Mouse (Mus musculus) urinary bladder, postnatal 4 days (tissue): ENCODE measurements around the gene Trp53rka.
"Not testable (repeated sequence)": the region's sequence is repeated elsewhere in the genome, so short reads cannot be mapped to it uniquely, and the experiment has no call there.

ENCODE experiments used
- DNase-seq, 2 experiments: peaks; one replicate each; pipeline ENCODE4 v3.0.0; 2021 to 2022; ENCODE audit warnings: low spot score in 2 of 2

Trp53rka gene

DNA sequence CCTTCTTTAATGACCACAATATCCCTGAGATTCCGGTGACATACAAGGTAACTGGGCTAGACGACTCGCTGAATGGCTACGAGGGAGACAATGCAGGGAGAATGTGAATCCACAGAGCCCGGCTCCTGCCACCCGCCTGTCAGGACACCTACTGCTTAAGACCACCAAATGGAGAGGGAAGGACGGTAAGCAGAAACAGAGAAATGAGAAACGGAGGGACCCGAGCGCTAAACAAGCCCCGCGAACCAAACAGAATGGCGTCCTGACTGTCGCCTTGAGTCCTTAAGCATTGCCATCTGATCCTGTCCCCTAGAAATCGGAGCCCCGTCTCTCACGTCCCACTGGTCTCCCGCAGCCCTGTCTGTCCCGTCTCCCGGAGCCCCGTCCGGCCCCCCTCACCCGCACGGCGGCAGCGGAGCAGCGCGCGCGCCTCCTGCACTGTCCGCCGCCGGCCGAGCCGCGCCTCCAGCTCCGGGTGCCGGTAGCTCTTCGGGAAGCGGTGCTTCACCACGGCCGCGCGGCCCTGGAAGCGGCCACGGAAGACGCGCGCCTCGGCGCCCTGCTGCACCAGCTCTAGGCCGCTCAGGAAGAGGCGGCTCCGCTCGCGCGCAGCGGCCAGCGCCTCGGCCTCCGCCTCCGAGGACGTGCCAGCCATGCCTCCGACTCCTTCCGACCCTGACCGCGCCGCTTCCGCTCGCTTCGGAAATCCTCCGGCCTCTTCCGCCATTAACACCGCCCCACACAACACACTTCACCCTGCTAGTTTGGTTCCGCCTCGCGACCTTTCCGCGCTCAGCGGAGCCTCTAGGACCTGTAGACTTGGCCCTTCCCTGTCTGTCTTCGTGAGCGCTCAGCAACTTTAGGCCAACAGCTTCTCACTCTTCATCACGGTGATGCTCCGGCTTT lies at the start of gene Trp53rka:
Gene Trp53rka, minus strand, starts transcription at position 677 of the 906 bp plus-strand sequence.
- DNase-seq = peak; percentile 74 to 83

DNA sequence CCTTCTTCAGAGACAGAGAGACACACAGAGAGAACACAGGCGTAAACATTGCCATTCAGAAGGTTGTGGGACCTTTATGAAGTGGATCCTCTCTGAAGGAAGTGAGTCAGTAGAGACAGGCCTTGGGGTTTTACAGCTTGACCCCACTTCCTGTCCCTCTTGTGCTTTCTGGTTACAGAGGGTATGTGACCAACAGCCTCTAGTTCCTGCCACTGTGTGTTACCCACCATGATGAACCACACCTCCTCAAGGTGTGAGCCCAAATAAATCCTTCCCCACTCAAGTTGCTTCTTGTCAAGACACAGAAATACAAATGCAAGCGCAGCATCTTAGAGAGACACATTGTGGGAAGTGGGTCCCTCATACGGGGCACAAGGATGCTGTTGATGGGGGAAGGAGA lies 47.9 kb upstream of the Trp53rka start:
- DNase-seq = no peak

GRCm38 (mm10) chr2:165533789-165534188 lies 40.7 kb upstream of the Trp53rka start:
- no peak for DNase-seq

- DNase-seq = peak; percentile 34 to 79
Measured at GRCm38 (mm10) chr2:165529106-165529505, 36.0 kb upstream of the Trp53rka start.

GRCm38 (mm10) chr2:165525609-165526008 lies 32.5 kb upstream of the Trp53rka start:
- DNase-seq = no peak

GRCm38 (mm10) chr2:165515178-165515728 lies 22.1 kb upstream of the Trp53rka start:
- no peak for DNase-seq

DNA sequence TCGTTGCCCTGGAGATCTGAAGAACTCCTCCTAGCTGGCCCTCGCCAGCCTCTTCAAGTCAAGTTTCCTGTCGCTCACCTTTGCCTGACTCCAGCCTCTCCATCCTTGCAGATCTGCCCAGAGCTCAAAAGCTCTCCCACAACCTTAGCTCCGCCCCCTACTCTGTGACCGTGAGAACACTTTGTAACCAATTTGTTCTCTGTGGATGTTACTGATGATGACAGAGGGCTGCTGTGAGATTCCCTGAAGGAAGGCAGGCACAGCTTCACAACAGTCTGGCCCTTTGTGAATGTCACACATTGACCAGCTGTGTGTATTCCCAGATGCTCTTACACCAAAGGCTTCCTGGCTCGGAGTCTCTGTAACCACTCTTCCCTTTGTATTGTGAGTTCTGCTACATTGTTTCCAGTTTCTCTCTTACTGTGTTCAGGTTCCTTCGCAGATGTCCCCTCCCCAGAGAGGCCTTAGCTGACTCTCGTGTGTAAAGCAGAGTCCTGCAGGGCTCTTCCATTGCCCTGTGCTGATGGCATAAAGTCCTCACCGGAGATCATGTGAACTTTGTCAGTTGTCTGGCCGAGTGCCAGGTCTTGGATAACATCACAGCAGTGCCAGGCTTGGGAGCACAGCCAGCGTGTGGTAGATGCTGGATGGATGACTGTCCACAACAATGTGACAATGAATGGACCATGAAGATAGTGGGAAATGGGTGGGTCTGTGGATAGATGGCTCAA lies 19.9 kb upstream of the Trp53rka start:
- DNase-seq = no peak

DNA sequence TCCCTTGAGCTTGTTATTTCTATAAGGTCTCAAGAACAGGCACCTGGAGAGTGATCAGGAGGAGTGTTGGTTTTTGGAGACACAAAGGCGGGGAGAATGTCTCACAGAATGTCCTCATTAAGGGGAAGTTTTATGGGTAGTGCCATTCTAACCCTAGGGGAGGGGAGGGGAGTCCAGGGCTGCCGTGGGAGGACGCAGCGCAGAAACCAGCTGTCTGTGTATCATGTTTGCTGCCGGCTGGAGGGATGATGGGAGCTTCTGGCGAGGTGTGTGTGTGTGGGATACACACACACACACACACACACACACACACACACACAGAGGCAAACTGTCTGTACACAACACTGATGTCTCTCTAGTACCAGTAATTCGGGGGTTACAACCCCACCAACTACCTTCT lies 19.3 kb upstream of the Trp53rka start:
- DNase-seq = no peak

DNA sequence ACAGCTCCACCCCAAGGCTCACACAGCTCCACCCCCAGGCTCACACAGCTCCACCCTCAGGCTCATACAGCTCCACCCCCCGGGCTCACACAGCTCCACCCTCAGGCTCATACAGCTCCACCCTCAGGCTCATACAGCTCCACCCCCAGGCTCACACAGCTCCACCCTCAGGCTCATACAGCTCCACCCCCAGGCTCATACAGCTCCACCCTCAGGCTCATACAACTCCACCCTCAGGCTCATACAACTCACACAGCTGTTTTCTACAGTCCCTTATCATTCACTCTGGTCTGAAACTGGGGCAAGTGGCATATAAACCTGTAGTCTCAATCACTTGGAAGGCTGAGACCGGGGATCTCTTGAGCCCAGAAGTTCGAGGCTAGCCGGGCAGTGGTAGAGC lies 18.4 kb upstream of the Trp53rka start:
- DNase-seq = not testable (repeated sequence)

- not testable (repeated sequence) for DNase-seq
Measured at GRCm38 (mm10) chr2:165510914-165511458, 17.9 kb upstream of the Trp53rka start.

DNA sequence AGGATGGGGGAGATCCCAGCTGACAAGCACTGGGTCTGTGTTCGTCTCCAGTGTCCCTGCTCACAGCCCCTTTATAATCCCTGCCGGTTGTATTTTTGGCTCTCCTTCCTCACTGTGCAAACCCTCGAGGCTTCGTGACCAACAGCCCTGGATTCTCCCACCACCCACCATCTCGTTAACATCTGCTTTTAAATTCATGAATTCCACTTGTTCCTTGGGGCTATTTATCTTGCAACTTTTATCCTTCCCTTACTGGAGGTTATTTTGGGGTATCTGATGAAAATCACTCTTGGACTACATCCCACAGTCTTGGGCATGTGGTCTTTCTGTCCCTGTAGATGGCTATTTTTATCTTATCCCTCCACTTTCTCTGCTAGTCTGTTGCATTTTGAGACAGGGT lies 17.3 kb upstream of the Trp53rka start:
- no peak for DNase-seq

DNA sequence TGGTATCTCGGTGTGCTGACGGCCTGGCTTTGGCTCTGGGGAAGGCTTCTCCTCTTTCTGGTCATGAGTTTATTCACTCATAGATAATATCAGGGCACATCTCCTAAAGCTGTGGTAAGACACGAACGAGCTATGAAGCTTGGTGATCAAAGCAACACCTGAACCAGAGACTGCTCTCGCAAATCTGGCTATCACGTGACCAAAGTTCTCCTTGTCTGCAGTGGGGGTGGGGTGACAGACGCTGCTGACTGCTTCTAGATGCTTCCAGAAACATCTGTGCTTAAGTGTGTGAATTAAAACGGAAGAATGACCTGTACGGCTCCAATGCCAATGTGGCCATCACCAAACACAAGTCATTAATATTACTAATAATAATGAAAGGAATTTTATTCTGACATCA lies 16.6 kb upstream of the Trp53rka start:
- DNase-seq = no peak

DNA sequence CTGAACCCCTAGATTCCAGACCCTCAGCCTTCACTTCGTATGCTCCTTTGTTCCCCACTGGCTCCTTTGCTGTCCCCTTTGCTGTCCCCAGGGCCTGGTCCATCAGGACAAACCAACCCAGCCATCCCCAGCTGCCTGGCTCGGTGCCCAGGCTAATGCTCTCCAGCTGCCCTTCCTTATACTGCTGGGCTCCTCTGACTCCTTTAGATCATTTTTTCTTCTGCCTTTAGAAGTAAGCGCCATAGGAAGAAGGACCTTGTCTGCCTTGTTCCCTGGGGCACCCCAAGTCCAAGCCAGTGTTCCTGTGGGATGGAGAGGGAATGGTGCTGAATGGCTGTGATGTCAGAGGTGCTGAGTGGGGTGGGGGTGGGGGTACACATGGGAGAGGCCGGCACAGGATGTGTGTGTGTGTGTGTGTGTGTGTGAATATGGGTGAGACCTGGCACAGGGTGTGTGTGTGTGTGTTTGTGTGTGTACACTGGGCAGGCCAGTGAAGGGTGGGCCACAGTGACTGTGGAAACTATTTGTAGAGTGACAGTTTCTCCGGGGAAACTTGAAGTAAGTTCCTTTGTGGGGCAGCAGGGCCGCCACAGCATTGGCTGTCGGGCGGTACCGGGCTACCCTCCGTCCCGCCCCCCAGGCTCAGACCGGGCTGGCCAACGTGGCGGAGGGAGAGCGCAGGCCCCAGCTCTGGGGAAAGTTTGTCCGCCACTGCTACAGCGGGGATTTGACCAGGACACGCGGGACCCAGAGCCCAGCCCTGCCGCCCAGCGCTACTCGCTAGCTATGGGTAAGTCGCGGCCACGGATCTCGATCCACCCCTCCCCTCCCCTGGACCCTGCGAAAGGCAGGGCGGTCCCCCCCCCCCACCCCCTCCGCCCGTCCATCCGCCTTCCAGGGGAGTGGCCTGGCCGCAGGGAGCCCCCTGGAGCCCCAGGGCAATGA lies 10.4 kb upstream of the Trp53rka start, which contains the start of gene Slc2a10:
Gene Slc2a10, plus strand, starts transcription at position 529 of the 945 bp plus-strand sequence.
- DNase-seq = peak; percentile 65 to 73

DNA sequence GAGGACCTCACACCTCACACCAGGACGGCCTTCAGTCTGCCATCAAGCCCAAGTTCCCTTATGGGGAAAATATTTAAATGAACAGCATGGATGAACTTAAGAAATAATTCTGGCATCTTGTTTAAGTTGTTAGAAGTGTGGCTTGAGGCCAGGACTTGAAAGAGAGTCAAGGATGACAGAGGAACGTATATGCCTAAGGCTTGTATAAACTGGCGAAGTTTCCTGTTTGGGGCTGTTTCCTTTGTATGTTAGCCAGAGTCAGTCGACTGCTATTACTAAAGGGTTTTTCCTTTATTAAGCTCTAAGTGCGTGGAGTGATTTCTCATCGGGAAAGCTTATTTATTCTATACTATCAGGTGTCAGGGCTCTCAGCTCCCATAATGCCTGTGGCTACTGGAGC lies 5.7 kb upstream of the Trp53rka start:
- DNase-seq = no peak

GRCm38 (mm10) chr2:165497706-165498275 lies 4.7 kb upstream of the Trp53rka start:
- DNase-seq = no peak

GRCm38 (mm10) chr2:165496251-165496650 lies 3.1 kb upstream of the Trp53rka start:
- DNase-seq = peak in 1 of 2 experiments; percentile 71

- DNase-seq = no peak
Measured at GRCm38 (mm10) chr2:165494495-165494894, 1.4 kb upstream of the Trp53rka start.

- DNase-seq = no peak
Measured at GRCm38 (mm10) chr2:165493587-165494210, 575 bp upstream of the Trp53rka start.

- DNase-seq = no peak
Measured at GRCm38 (mm10) chr2:165486881-165487535, 6.1 kb downstream of the Trp53rka start.

- no peak for DNase-seq
Measured at GRCm38 (mm10) chr2:165486401-165486800, 6.7 kb downstream of the Trp53rka start.
